Mouse (Mus musculus) hindbrain, embryonic 12.5 days (tissue): Measurements from ENCODE around the gene Magi1. TPM values are rescaled to one million over a fixed set of nuclear protein-coding genes. Genes with fewer than 3 reads are reported as not detected.

Experiments
- ATAC-seq: fragments of 200-750 bp; cut with Nextera tagmentation; 2 replicates; pipeline ENCODE4 v1.8.0; 2017; ENCODE audit warnings: moderate TSS enrichment; ENCODE audit not compliant: low FRiP score
- H3K27ac ChIP-seq: fragments of 300-500 bp; sonication (generic); 2 replicates; pipeline ENCODE4 v1.5.1; 2016; ENCODE audit warnings: mild to moderate bottlenecking
- H3K27me3 ChIP-seq: fragments of 300-500 bp; sonication (generic); 2 replicates; pipeline ENCODE4 v1.6.1; 2016; ENCODE audit warnings: mild to moderate bottlenecking
- H3K36me3 ChIP-seq: fragments of 300-500 bp; sonication (generic); 2 replicates; pipeline ENCODE4 v1.6.1; 2016; ENCODE audit warnings: mild to moderate bottlenecking
- H3K4me1 ChIP-seq: fragments of 300-500 bp; sonication (generic); 2 replicates; pipeline ENCODE4 v1.6.1; 2016
- H3K4me2 ChIP-seq: fragments of 300-500 bp; sonication (generic); replicated peaks from 2 replicates; pipeline ENCODE4 v1.6.1; 2016; ENCODE audit warnings: mild to moderate bottlenecking
- H3K4me3 ChIP-seq: fragments of 300-500 bp; sonication (generic); 2 replicates; pipeline ENCODE4 v1.5.1; 2016; ENCODE audit warnings: mild to moderate bottlenecking
- H3K9ac ChIP-seq: fragments of 300-500 bp; sonication (generic); 2 replicates; pipeline ENCODE4 v1.6.1; 2016; ENCODE audit warnings: mild to moderate bottlenecking, moderate library complexity
- H3K9me3 ChIP-seq: fragments of 300-500 bp; sonication (generic); replicated peaks from 2 replicates; pipeline ENCODE4 v1.6.1; 2016; ENCODE audit warnings: mild to moderate bottlenecking
- WGBS: fragments of 180-500 bp; shearing (Covaris S2); methylation state at CpG from one replicate; pipeline ENCODE4 v1.1.7; 2016; 5-methylcytosine and 5-hydroxymethylcytosine counted together
- polyA plus RNA-seq: library from polyadenylated mRNA; unstranded; fragments of >200 nt; fragmentation: Nextera tagmentation; extraction: Ambion mirVana; gene quantifications from 2 replicates; pipeline ENCODE4 v1.2.1, GENCODE M21; 2016

Magi1 gene
- polyA plus RNA-seq, 1 experiment from 2014 or later, result 35.9 TPM

- WGBS, result 62% methylated on average over 7 of the region's 7 CpGs
Measured at GRCm38 (mm10) chr6:94222253-94222652, 61.5 kb downstream of the Magi1 start.

GRCm38 (mm10) chr6:94221750-94222149 is 62.0 kb downstream of the Magi1 start:
- WGBS, result 87% methylated on average over 6 of the region's 6 CpGs
- Histone ChIP-seq H3K4me2 (no peak overlapping the region), H3K9ac (no peak overlapping the region), H3K4me3 (no peak overlapping the region), H3K36me3 (no peaks in the 10 kb centered on the region), H3K27ac (no peak overlapping the region), H3K9me3 (no peaks in the 10 kb centered on the region), H3K27me3 (no peaks in the 10 kb centered on the region), H3K4me1 (0 out of 2 replicates have a peak, but pooled peaks cover 13% of the 10 kb centered on the region)
- ATAC-seq, result no peak

More at GRCm38 (mm10) chr6:94222253-94222652, 61.5 kb downstream of the Magi1 start:
- Histone ChIP-seq H3K36me3 (no peaks in the 10 kb centered on the region), H3K9ac (no peak overlapping the region), H3K4me3 (no peak overlapping the region), H3K9me3 (no peaks in the 10 kb centered on the region), H3K4me2 (no peak overlapping the region), H3K4me1 (0 out of 2 replicates have a peak, but pooled peaks cover 13% of the 10 kb centered on the region), H3K27me3 (no peaks in the 10 kb centered on the region), H3K27ac (no peak overlapping the region)
- ATAC-seq, result no peak

- H3K4me3 ChIP-seq, result no peak overlapping the region
- H3K27ac ChIP-seq, result no peak overlapping the region
- no peaks in the 10 kb centered on the region for H3K36me3 ChIP-seq
- no peak overlapping the region for H3K9ac ChIP-seq
- H3K9me3 ChIP-seq, result no peaks in the 10 kb centered on the region
- 83% methylated on average over 4 of the region's 4 CpGs for WGBS
- H3K27me3 ChIP-seq, result no peaks in the 10 kb centered on the region
- no peak for ATAC-seq
- no peak overlapping the region for H3K4me2 ChIP-seq
- 0 out of 2 replicates have a peak, but pooled peaks cover 4% of the 10 kb centered on the region for H3K4me1 ChIP-seq
Measured at GRCm38 (mm10) chr6:94218076-94218475, 65.6 kb downstream of the Magi1 start.

GRCm38 (mm10) chr6:94215834-94216233 is 67.9 kb downstream of the Magi1 start:
- H3K4me2 ChIP-seq, result no peak overlapping the region
- no peak overlapping the region for H3K9ac ChIP-seq
- H3K9me3 ChIP-seq, result no peaks in the 10 kb centered on the region
- 90% methylated on average over 4 of the region's 4 CpGs for WGBS
- H3K27ac ChIP-seq, result no peak overlapping the region
- H3K4me3 ChIP-seq, result no peak overlapping the region
- H3K36me3 ChIP-seq, result no peaks in the 10 kb centered on the region
- H3K4me1 ChIP-seq, result 0 out of 2 replicates have a peak, but pooled peaks cover 4% of the 10 kb centered on the region
- H3K27me3 ChIP-seq, result no peaks in the 10 kb centered on the region
- ATAC-seq, result no peak

- no peak overlapping the region for H3K4me3 ChIP-seq
- no peaks in the 10 kb centered on the region for H3K9me3 ChIP-seq
- ATAC-seq, result no peak
- WGBS, result 88% methylated on average over 7 of the region's 7 CpGs
- no peaks in the 10 kb centered on the region for H3K27me3 ChIP-seq
- no peak overlapping the region for H3K4me2 ChIP-seq
- H3K27ac ChIP-seq, result no peak overlapping the region
- no peaks in the 10 kb centered on the region for H3K4me1 ChIP-seq
- no peaks in the 10 kb centered on the region for H3K36me3 ChIP-seq
- no peak overlapping the region for H3K9ac ChIP-seq
Measured at GRCm38 (mm10) chr6:94214895-94215538, 68.7 kb downstream of the Magi1 start.

- no peak for ATAC-seq
- H3K27ac ChIP-seq, result 0 out of 2 replicates have a peak overlapping the region, but pooled peaks have one; percentile 18
- H3K9me3 ChIP-seq, result no peaks in the 10 kb centered on the region
- no peaks in the 10 kb centered on the region for H3K27me3 ChIP-seq
- no peaks in the 10 kb centered on the region for H3K36me3 ChIP-seq
- H3K9ac ChIP-seq, result no peak overlapping the region; the same call in 1 of the 2 replicates
- H3K4me2 ChIP-seq, result no peak overlapping the region
- 20% methylated on average over 5 of the region's 5 CpGs for WGBS
- peaks cover 7% of the 10 kb centered on the region; the same call in 1 of the 2 replicates for H3K4me1 ChIP-seq
- no peak overlapping the region for H3K4me3 ChIP-seq
Measured at GRCm38 (mm10) chr6:94205926-94206325, 77.8 kb downstream of the Magi1 start.

GRCm38 (mm10) chr6:94203642-94204145 is 80.0 kb downstream of the Magi1 start:
- WGBS, result 58% methylated on average over 5 of the region's 5 CpGs
- H3K9ac ChIP-seq, result no peak overlapping the region
- peaks cover 7% of the 10 kb centered on the region for H3K4me1 ChIP-seq
- H3K36me3 ChIP-seq, result no peaks in the 10 kb centered on the region
- H3K4me2 ChIP-seq, result no peak overlapping the region
- H3K9me3 ChIP-seq, result no peaks in the 10 kb centered on the region
- no peak overlapping the region for H3K4me3 ChIP-seq
- no peak for ATAC-seq
- H3K27me3 ChIP-seq, result no peaks in the 10 kb centered on the region
- no peak overlapping the region for H3K27ac ChIP-seq

GRCm38 (mm10) chr6:94201940-94202339 is 81.8 kb downstream of the Magi1 start:
- Histone ChIP-seq H3K36me3 (no peaks in the 10 kb centered on the region), H3K27me3 (no peaks in the 10 kb centered on the region), H3K27ac (no peak overlapping the region), H3K4me3 (no peak overlapping the region), H3K4me1 (peaks cover 7% of the 10 kb centered on the region), H3K4me2 (no peak overlapping the region), H3K9me3 (no peaks in the 10 kb centered on the region), H3K9ac (no peak overlapping the region)
- WGBS, result 93% methylated on average over 2 of the region's 2 CpGs
- ATAC-seq, result no peak

GRCm38 (mm10) chr6:94200910-94201309 is 82.8 kb downstream of the Magi1 start:
- no peaks in the 10 kb centered on the region for H3K36me3 ChIP-seq
- H3K4me3 ChIP-seq, result no peak overlapping the region
- H3K4me1 ChIP-seq, result peaks cover 4% of the 10 kb centered on the region; the same call in 1 of the 2 replicates
- no peak overlapping the region for H3K27ac ChIP-seq
- no peaks in the 10 kb centered on the region for H3K27me3 ChIP-seq
- no peak overlapping the region for H3K4me2 ChIP-seq
- no peak for ATAC-seq
- no peak overlapping the region for H3K9ac ChIP-seq
- 55% methylated on average over 3 of the region's 3 CpGs for WGBS
- H3K9me3 ChIP-seq, result no peaks in the 10 kb centered on the region

GRCm38 (mm10) chr6:94199696-94200095 is 84.0 kb downstream of the Magi1 start:
- H3K4me2 ChIP-seq, result no peak overlapping the region
- no peak for ATAC-seq
- H3K27ac ChIP-seq, result no peak overlapping the region
- H3K4me1 ChIP-seq, result no peaks in the 10 kb centered on the region; the same call in 1 of the 2 replicates
- 93% methylated on average over 2 of the region's 2 CpGs for WGBS
- no peaks in the 10 kb centered on the region for H3K36me3 ChIP-seq
- H3K4me3 ChIP-seq, result no peak overlapping the region
- H3K27me3 ChIP-seq, result no peaks in the 10 kb centered on the region
- no peaks in the 10 kb centered on the region for H3K9me3 ChIP-seq
- no peak overlapping the region for H3K9ac ChIP-seq

- H3K9me3 ChIP-seq, result no peaks in the 10 kb centered on the region
- no peak for ATAC-seq
- H3K27me3 ChIP-seq, result no peaks in the 10 kb centered on the region
- H3K4me3 ChIP-seq, result no peak overlapping the region
- no peak overlapping the region for H3K27ac ChIP-seq
- 86% methylated on average over 1 of the region's 1 CpGs for WGBS
- no peaks in the 10 kb centered on the region; the same call in 1 of the 2 replicates for H3K4me1 ChIP-seq
- no peak overlapping the region for H3K4me2 ChIP-seq
- no peak overlapping the region for H3K9ac ChIP-seq
- H3K36me3 ChIP-seq, result no peaks in the 10 kb centered on the region
Measured at GRCm38 (mm10) chr6:94197831-94198230, 85.9 kb downstream of the Magi1 start.

- Histone ChIP-seq H3K4me2 (no peak overlapping the region), H3K9me3 (no peaks in the 10 kb centered on the region), H3K27me3 (no peaks in the 10 kb centered on the region), H3K27ac (no peak overlapping the region), H3K36me3 (no peaks in the 10 kb centered on the region), H3K4me3 (no peak overlapping the region), H3K9ac (no peak overlapping the region), H3K4me1 (no peaks in the 10 kb centered on the region; the same call in 1 of the 2 replicates)
- ATAC-seq, result no peak
- WGBS, result 85% methylated on average over 14 of the region's 14 CpGs
Measured at GRCm38 (mm10) chr6:94195303-94195911, 88.3 kb downstream of the Magi1 start.
